ENCODE assay signal across 12 mouse cellular contexts in the genomic region with DNA sequence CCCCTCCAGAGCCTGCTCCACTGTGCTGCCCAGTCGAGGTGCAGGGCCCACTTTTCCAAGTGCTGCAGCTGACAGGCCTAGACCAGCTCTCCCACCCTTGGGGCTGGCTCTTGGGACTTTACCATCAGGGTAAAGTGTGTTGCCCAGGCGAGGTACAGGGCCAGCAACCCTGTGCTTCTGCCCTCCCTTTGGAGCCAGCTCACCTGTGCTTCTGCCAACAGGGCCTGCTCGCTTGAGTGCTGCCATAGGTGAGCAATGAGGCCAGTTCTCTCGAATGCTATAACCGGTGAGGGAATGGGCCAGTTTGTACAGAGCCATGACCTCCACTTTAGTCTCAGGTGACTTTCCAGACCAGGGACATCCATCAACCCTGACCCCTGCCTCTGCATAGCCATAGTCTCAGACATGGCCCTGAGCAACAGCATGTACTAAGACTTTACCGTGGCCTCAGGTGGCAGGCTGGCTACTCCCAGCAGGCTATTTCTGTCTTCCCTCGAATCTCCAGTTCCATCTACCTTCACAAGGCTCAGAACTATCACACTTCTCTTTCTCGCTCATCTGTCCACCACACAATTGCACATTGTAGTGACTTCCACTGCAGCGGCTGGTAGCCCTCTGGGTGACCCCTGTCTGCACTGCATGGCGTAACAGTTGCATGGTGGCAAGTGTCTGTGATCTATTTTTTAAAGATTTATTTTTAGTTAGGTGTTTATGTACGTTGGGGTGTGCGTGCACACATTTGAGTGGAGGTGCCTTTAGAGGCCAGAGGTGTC. TPM values are rescaled to one million over a fixed set of nuclear protein-coding genes. Genes with fewer than 3 reads are reported as not detected.
DNase-seq lines count a peak whose midpoint lies in the region; ATAC-seq and TF ChIP-seq lines count a peak whose summit lies in the region.
"Had no signal": no experiment of that assay in that cellular context is flagged by ENCODE, and none has a peak within 500 bp of the region (broad histone marks: within the 10 kb centered on the region; RNA-seq: fewer than 3 reads in every experiment).

No protein-coding gene starts in this region.

- H3K4me1 ChIP-seq in forebrain, embryonic 15.5 days = no peaks in the 10 kb centered on the region
- peaks cover 9% of the 10 kb centered on the region; the same call in 1 of the 2 replicates for H3K4me1 ChIP-seq in forebrain, embryonic 13.5 days
- H3K4me1 ChIP-seq in kidney, adult 2 months (ENCODE audit: control insufficient read depth, insufficient read depth, low read length) = peaks cover 8% of the 10 kb centered on the region; the same call in 1 of the 2 replicates
- peaks cover 19% of the 10 kb centered on the region for H3K4me1 ChIP-seq in liver, embryonic 15.5 days (replicated peaks)

- H3K27ac ChIP-seq in forebrain, embryonic 15.5 days (replicated peaks) = no peak overlapping the region
- no peak overlapping the region; the same call in 1 of the 2 replicates for H3K27ac ChIP-seq in forebrain, embryonic 13.5 days
- no peak overlapping the region for H3K27ac ChIP-seq in kidney, adult 2 months (ENCODE audit: insufficient read depth, low read depth, low read length)
- H3K27ac ChIP-seq in liver, embryonic 15.5 days (replicated peaks) = no peak overlapping the region
- H3K27ac ChIP-seq: heart, adult 2 months; midbrain, embryonic 12.5 days had no signal

- 0 out of 2 replicates have a peak, but pooled peaks have one; percentile 19 for ATAC-seq in forebrain, embryonic 15.5 days (replicated peaks)
- ATAC-seq in forebrain, embryonic 13.5 days = no peak; the same call in 1 of the 2 replicates
- ATAC-seq in liver, embryonic 15.5 days (ENCODE audit: insufficient read depth) = 0 out of 2 replicates have a peak, but pooled peaks have one; percentile 25

- H3K4me3 ChIP-seq in forebrain, embryonic 15.5 days = no peak overlapping the region
- H3K4me3 ChIP-seq in forebrain, embryonic 13.5 days = no peak overlapping the region
- H3K4me3 ChIP-seq in kidney, adult 2 months (ENCODE audit: insufficient read depth, low read depth, low read length) = no peak overlapping the region
- H3K4me3 ChIP-seq in liver, embryonic 15.5 days (replicated peaks) = no peak overlapping the region
- H3K4me3 ChIP-seq: erythroblast, embryonic 14.5 days; heart, adult 2 months; midbrain, embryonic 12.5 days had no signal

- WGBS in forebrain, embryonic 15.5 days = 82% methylated on average over 12 of the region's 12 CpGs
- 87% methylated on average over 12 of the region's 12 CpGs for WGBS in forebrain, embryonic 13.5 days
- 58% methylated on average over 12 of the region's 12 CpGs for WGBS in kidney, adult 2 months
- 54% methylated on average over 12 of the region's 12 CpGs for WGBS in liver, embryonic 15.5 days (ENCODE audit: insufficient replicate concordance)

- H3K9ac ChIP-seq in forebrain, embryonic 15.5 days (replicated peaks) = no peak overlapping the region
- H3K9ac ChIP-seq in forebrain, embryonic 13.5 days = no peak overlapping the region
- H3K9ac ChIP-seq in liver, embryonic 15.5 days = no peak overlapping the region
- H3K9ac ChIP-seq: midbrain, embryonic 12.5 days had no signal

- H3K27me3 ChIP-seq in forebrain, embryonic 15.5 days = no peaks in the 10 kb centered on the region
- H3K27me3 ChIP-seq in forebrain, embryonic 13.5 days = no peaks in the 10 kb centered on the region
- no peaks in the 10 kb centered on the region for H3K27me3 ChIP-seq in kidney, adult 2 months (replicated peaks; ENCODE audit: control insufficient read depth, insufficient read depth, low read length)
- no peaks in the 10 kb centered on the region for H3K27me3 ChIP-seq in liver, embryonic 15.5 days
- H3K27me3 ChIP-seq: midbrain, embryonic 12.5 days had no signal

- peak; percentile 55 for DNase-seq in kidney, adult 2 months
- DNase-seq in kidney, postnatal 10 days = no peak
- DNase-seq in cerebellum, adult 8-10 months = peak; percentile 32
- no peak for DNase-seq in layer of hippocampus, adult 9-11 months
- no peak for DNase-seq in Muller cell, postnatal 12 days (ENCODE audit: inconsistent ontology term)
- DNase-seq: adrenal gland, adult 2 months; heart, adult 2 months had no signal

- H3K4me2 ChIP-seq in forebrain, embryonic 15.5 days (replicated peaks) = no peak overlapping the region
- no peak overlapping the region for H3K4me2 ChIP-seq in forebrain, embryonic 13.5 days
- no peak overlapping the region for H3K4me2 ChIP-seq in liver, embryonic 15.5 days
- H3K4me2 ChIP-seq: midbrain, embryonic 12.5 days had no signal

- no peak for TF ChIP-seq CTCF in kidney, adult 2 months (conservative IDR thresholded peaks at IDR 0.05; ENCODE audit: insufficient read depth, insufficient read length, low read depth, low read length)

- H3K36me3 ChIP-seq in forebrain, embryonic 15.5 days = no peaks in the 10 kb centered on the region
- H3K36me3 ChIP-seq in forebrain, embryonic 13.5 days (ENCODE audit: poor library complexity, severe bottlenecking) = no peaks in the 10 kb centered on the region
- no peaks in the 10 kb centered on the region for H3K36me3 ChIP-seq in kidney, adult 2 months (ENCODE audit: control insufficient read depth, insufficient read depth, low read length)
- H3K36me3 ChIP-seq in liver, embryonic 15.5 days (replicated peaks) = no peaks in the 10 kb centered on the region
- H3K36me3 ChIP-seq: midbrain, embryonic 12.5 days had no signal

- no peaks in the 10 kb centered on the region for H3K9me3 ChIP-seq in forebrain, embryonic 15.5 days
- no peaks in the 10 kb centered on the region for H3K9me3 ChIP-seq in forebrain, embryonic 13.5 days (replicated peaks)
- H3K9me3 ChIP-seq in liver, embryonic 15.5 days (replicated peaks) = no peaks in the 10 kb centered on the region
- H3K9me3 ChIP-seq: midbrain, embryonic 12.5 days had no signal

- no peak for TF ChIP-seq POLR2A in kidney, adult 2 months (IDR thresholded peaks at IDR 0.05; ENCODE audit: low read depth, low read length)

RNA-seq across cellular contexts. Expression of a gene that starts 46.7 kb away (rescaled TPM):
- polyA plus RNA-seq in forebrain, embryonic 15.5 days (2015; fragmentation: Nextera tagmentation; extraction: Ambion mirVana) = 6.5 and 6.9 TPM in 2 replicates
- polyA plus RNA-seq in forebrain, embryonic 13.5 days (2015; fragmentation: Nextera tagmentation; extraction: Ambion mirVana) = 5.8 and 6.5 TPM in 2 replicates
- polyA plus RNA-seq in kidney, adult 2 months (2012; rRNA removed) = 6.3 and 7.5 TPM in 2 replicates
- 0.90 and 0.94 TPM in 2 replicates for polyA plus RNA-seq in liver, embryonic 15.5 days (2015; fragmentation: Nextera tagmentation; extraction: Ambion mirVana)

Comparison
In these comparisons a context has a peak if more than half of its experiments do, and no peak if none do; other contexts are left out.
1. DNase-seq: peak in kidney, adult 2 months (single experiment) and cerebellum, adult 8-10 months (single experiment); none in kidney, postnatal 10 days (single experiment), layer of hippocampus, adult 9-11 months (single experiment) and Muller cell, postnatal 12 days (single experiment).